Mouse (Mus musculus) liver, postnatal 0 days (tissue): ENCODE results near the gene Cux1.

Experiments
- CTCF ChIP-seq: sonication (generic); IDR thresholded peaks from 2 replicates; pipeline ENCODE4 v1.5.1; 2016; ENCODE audit warnings: antibody characterized with exemption, low read depth
- EP300 ChIP-seq: IDR thresholded peaks from 2 replicates; pipeline ENCODE4 v1.6.1; 2016; ENCODE audit warnings: antibody characterized with exemption, low read depth, mild to moderate bottlenecking

GRCm38 (mm10) chr5:136612391-136612790 lies 45.1 kb upstream of the Cux1 start:
- TF ChIP-seq CTCF (no peak), EP300 (no peak)
